Mouse (Mus musculus) thymus, postnatal 14 days (tissue): ENCODE measurements around the gene Smad5.

Experiments
- DNase-seq: peaks from one replicate; pipeline ENCODE4 v3.0.0; 2021

Smad5 gene

DNA sequence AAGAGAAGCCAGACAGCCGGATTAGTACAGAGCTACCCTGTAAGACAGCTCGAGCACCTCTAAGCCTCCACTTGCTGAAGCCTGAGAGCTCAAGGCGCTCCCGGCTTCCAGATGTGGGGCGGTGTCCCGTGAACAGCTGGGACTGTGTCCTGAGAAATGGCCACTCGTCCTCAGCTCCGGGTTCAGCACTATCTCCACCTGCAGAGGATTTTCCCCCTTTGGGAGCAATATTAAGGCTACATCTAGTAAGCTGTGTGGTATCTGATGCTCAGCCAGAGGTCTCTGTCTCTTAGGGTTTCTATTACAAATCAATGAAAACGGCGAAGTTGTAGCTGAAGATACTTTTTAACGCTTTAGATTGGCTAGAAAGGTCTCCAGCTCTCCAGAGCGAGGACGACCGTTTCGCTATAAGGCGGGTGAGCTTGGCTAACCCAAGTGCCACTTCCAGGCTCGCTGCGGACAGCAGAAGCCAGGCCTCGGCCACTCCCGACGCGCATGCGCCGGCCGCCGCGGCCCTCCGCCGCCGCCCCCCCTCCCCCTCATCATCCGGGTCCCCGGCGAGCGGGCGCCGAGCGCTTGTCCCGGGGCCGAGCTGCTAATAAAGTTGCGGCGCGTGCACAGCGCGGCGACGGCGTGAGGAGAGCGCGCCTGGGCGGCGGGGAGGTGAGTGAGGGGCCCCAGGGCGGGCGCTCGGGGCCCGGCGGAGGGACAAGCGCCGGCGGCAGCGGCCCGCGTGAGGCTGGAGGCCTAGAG is at the start of gene Smad5:
Gene Smad5 (plus strand): TSS at position 542 of the 753 bp plus-strand sequence.
- DNase-seq = peak; percentile 77

DNA sequence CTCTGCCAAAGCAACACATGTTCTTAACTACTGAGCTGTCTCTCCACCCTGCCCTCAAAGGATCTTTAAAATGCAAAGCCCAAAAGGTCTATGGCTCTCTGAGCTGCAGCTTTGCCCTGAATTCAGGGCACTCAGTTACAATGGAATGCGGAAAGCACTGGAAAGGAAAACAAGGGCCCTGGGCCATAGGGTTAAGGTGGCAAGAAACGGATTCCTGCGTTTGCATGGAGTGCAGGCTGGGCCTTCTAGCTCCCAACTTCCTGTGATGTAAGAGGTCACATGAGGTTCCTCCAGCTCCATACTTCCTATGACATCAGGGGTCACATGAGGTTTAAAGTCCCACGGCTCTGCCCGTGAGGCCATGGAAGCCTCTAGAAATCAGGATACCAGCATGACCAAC is 48.6 kb upstream of the Smad5 start:
- no peak for DNase-seq

DNA sequence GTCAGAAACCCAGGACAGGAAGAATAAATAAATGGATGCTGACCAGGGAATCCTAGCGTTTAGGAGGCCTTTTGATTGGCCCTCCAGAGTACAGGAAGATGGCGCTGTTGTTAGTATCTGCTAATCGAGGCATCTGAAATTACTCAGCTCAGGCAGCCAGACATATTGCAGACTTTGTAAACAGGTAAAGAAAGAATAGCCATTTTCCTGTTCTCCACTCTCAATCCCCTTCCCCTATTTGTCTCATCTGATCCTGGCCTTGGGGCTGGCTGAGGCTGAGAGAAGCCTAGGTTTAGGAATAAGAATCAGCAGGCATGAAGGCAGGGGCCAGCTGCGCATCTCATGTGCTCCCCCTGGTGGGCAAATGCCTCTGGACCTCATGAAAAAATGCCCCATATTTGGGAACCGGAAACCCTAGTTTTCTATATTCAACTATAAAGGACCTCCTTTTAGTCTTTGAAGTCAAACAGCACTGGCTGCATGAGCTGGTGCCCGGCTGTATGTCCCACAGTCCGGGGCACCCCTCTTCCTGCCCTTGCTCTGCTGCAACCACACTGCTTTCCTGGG is 44.8 kb upstream of the Smad5 start:
- DNase-seq = peak; percentile 84

DNA sequence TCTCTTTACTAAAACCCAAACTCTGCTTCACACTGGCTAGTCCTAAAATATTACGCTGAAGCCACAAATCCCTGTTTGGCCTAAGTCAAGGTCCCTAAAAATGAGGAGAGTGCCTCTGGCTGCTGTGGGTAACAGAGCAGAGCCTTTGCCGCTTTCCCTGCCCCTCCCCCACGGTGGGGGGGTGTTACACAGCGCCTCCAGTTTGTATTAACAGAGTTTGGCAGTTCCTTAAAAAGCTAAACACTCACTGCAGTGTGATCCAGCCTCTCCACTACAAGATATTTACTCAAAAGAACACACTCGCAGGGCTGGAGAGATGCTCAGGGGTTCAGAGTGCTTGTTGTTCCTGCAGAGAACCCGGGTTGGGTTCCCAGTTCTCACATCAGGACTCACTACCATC is 43.9 kb upstream of the Smad5 start:
- DNase-seq = no peak

DNA sequence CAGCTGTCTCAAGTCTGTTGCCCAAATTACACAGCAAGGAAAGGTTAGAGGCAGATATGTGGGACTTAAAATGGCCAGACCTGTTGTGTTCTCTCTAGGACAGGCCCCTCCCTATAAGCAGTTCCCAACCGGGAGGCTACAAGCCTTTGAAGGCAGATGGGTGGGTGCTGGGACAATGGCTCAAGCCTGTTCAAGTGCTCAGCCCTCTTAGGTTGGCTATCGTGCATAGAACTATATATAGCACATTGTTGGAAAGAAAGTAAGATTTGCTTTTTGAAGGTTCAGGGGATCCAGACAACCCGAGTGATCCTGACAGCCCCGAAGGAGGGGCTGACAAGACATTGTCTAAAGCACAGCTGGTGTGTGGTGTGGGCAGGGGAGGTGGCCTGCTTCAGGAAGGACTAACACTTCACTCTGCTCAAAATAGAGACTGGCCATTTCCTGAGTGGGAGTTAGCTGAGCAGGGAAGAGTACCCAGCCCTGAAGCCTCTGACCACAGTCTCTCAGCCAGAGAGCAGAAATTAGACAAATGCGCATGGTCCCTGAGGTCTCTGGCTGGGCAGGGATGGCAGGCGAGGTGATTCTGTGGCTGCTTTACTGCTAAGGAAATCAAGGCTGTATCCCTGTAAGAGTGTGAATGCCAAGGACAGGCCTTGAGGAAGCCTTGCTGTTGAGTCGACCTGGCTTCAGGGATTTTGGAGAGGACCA is 40.7 kb upstream of the Smad5 start:
- DNase-seq = no peak

DNA sequence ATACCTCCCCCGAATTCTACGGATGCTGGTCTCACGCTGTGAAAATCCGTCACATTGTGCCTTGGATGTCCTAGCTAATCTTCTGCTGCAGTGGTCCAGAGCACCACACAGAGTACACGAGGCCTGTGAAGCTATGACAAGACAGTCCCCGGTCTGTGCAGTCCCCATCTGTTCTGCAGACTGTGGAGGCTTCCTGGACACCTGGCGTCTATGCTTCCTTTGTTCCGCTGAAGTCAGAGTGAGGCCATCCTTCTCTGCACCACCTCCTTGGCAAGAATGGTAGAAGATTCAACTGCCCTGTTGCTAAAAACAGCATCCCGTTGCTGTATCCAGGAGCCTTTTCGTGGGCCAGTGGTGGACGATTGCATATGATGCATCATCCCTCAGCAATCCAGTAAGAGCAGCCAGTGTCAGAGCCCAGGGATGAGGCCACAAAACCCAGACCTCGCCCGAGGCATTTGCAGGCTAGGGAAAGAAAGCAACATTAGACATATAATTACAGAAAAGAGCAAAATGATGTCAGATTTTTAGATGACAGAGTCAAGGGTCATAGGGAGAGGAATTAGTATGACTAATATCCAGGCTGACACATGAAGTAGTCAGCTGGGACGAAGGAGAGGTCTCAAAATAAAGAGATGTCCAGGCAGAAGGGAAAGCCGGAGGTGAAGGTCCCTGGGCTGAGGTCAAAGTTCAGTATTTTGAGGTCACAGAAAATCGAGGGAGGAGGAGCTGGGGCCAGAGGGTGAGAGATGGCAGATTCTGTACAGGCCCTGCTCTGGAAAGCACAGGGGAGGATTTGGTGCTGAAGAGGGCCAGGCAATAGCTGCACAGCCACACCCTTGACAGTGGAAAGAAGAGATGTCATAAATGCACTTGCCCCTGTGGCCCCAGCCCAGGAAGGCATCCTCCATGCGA is 38.3 kb upstream of the Smad5 start:
- DNase-seq = peak; percentile 44

DNA sequence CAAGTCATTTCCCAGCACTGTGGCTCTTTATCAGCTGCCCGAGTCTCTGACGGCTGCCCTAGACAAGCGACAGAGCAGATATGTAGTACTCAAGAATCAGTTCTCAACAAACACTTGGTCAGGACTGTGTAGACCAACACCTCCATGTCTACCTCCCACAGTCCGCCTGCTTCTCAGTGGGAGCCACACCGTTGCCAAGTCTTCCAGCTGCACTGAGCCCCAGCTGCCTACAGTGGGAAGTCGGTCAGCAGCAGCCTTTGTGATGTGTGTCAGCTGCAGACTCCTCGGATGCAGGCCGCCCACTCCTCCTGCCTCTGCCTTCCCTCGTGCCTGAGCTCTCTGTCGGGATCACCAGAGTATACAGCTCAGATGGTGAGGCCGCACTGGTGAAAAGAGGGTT is 31.6 kb upstream of the Smad5 start:
- no peak for DNase-seq

DNA sequence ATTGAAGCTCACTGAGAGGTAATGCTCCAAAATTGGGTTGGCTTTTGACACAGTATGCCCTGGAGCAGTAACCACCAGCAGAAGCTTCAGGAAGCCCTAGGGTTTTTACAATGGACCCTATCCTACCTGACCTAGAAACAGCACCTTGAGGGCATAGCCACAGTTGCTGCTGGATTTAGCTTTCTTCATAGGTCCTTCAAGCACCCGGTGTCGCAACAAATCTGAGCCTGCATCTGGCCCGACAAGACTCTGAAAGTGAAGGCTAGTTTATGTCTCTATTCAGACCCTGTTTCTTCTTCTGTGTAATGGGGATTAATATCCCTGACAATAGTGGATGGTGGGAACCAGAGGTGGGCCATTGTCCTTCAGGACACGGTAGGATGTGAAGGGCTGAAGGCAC is 25.1 kb upstream of the Smad5 start:
- DNase-seq = no peak

DNA sequence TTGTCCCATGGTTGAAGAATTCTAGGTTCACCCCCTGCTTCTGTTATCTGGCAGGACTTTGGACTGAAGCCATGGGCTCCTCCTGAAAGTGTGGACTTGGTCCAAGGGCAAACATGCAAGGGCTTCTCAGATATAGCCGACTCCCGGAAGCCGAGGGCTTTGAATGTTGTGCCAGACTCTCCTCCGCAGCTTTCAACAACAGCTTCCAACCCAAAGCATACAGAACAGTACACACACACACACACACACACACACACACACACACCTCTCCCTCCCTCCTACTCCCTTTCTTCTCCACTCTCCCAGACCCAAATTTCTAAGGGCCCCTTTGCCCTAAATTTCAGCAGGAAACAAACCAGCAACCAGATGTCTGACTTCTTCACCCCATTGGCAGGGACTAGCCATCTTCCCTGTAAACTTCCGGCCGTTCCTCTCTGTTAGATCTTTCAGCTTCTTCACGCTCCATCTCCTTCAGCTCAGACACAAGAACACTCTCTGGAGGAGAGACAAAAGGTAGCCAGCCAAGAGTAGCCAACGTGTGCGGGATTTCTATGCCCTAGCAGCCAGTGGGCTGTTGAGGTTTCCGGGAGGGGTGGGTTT is 24.5 kb upstream of the Smad5 start:
- no peak for DNase-seq

DNA sequence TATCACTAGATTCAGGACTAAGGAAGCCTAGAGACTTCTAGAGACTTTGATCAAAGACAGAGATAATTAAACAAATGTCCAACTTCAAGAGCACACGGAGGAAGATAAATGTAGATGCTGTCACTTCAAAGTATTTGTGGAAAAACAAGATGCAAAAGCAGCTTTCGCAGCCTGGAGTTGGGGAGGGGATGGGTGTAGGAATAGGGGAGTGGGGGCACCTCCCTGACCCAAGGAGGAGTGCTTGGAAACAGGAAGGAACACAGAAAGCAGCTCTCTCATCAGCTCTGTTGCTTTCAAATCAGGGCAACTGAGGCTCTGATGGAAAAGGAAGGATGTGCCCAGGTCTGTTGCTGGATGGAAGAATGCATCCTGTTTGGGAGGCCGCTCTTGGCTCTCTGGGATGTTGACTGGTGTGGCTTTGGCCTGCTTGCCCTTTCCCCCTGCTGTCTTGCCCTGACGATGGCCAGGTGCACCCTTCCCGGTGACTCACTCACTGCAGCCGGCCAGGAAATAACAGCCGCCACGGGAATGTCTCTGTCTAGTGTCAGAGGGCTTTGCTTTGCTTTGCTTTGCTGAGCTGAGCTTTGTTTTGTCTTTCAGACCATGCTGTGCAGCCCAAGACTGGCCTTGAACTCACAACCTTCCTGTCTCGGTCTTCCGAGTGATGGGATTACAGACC is 23.8 kb upstream of the Smad5 start:
- DNase-seq = no peak

DNA sequence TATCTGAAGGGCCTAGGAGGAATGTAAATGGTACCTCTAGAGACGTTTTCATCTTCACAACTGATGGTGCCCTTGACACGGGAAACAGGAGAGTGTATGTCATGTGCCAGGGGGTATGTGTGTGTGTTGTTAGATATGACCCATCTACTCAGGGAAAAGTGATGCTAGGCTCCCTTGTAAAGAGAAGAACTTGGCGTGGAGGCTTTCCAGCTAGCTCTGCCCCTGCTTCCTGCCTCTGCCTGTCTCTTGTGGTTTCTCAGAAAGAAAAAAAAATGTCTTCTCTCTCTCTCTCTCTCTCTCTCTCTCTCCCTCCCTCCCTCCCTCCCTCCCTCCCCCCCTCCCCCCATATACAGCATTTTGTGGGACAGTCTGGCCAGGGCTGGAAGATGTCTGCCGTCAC is 20.9 kb upstream of the Smad5 start:
- DNase-seq = peak; percentile 42

DNA sequence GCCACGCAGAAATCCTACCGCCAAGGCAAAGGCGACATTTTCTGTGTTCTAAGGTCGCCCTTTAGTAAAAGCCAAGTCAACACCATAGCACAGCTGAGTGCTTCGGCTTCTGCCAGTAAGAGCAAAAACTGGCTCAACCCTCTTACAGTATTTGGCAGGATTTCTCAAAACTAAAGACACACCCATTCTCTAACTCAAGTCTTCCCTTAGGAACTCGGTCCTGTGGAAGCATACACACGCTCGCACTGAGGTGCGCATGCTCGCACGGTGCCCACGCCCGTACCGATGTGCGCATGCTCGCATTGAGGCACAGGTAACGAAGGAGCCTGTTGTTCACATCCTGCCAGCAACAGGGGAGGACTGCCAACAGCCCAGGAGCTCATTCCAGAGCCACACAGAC is 20.5 kb upstream of the Smad5 start:
- DNase-seq = peak; percentile 43

DNA sequence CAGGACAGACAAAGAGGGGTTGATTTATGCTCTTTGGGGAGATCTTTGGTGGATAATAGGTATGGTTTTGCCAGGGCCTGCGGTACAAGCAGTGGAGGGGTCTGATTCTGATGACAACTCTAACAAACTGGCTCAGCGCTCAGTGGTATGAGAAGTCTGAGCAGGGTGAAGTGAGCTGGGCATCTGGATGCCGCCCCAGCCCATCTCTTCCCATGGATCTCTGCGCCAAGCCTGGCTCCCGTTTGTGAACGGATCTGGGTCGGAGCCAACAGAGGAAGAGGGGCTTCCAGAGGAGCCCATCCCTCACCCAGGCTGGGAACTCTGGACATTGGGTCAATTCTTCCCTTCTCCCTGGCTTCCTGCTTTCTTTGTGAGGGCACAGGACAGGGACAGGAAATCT is 19.5 kb upstream of the Smad5 start:
- DNase-seq = no peak

DNA sequence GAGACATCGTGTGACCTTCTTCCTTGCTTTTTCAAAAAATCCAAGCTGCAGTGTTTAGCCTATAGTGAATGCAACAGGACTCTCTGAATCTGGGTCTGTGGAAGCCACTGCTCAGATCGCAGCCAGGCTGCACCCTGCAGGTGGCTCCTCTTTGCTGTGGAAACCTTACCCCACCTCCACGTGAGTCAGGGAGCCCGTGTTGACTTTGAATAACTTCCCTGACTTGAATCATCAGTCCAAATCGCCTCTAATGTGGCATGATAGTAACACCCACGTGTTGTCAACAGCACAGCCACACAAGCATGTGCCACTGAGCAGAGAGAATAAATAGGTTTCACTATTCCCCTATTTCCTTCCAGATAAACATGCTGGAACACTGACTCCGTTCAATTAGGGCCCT is 10.8 kb upstream of the Smad5 start:
- peak; percentile 49 for DNase-seq

DNA sequence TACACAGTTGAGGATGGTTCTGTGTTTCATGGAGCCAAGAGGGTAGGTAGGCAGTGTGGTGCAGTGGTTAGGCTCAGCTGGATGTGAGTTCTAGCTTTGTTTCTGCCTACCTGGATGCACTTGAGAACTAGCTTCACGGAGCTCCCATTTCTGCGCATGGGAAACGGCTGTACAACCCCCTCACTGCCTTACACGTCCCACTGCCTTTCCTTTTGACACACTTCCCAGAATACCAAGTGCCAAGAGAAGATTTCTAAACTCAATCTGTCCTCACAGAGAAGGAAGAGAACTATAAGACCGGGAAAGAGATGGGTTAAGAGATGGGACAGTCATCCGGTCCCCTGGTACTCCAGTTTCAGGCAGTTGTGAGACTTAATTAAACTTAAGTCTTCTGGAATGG is 10.2 kb upstream of the Smad5 start:
- DNase-seq = no peak

DNA sequence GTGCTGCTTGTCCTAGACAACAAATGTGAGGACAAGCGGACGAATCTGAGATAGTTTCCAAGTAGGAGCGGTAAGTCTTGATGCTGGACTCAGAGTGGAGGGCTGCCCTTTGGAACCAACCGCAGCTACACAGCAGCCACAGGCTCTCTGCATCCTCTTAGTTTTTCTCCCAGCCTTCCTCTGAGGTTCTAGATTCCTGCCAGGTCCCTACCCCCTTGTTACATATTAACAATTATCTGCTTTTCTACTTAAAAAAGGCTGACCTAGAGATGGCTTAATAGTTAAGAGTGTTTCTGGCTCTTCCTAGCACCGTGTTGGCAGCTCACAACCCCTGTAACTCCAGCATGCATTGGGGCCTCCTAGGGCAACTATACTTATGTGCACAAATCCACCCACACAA is 7.1 kb upstream of the Smad5 start:
- no peak for DNase-seq

DNA sequence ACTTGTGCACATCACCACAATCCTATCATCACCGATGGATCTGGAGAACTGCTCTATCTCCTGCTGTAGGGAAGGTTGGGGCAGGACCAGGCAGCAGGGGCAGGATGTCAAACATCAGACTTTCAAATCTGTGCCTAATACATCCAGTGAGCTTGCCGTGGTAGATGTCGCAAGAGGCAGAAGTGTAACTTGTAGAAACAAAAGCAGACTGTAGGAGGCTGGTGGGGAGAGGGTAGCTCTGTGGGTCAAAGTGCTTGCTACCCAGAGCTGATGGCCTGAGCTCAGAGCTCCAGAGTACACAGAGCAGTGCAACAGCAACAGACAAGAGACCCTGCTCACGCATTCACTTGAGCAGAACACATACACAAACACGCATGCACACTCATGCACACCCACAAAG is 6.1 kb upstream of the Smad5 start:
- DNase-seq = no peak

DNA sequence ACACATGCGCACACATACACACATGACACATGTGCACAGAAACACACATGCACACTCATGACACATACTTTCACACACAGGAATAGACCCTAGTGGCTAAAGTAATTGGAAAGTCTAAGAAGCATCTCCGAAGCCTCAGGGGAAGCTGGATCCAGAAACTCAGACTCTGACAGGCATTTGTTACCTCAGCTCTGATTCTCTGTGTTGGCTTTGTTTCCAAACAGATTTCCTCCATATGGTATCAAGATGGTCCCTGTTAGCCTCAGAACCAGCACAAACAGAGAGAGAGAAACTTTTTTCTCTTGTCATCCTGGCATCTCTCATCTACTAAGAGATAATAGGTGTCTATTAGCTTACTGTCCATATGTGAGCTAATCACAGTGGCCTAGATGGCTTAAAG is 5.6 kb upstream of the Smad5 start:
- no peak for DNase-seq

DNA sequence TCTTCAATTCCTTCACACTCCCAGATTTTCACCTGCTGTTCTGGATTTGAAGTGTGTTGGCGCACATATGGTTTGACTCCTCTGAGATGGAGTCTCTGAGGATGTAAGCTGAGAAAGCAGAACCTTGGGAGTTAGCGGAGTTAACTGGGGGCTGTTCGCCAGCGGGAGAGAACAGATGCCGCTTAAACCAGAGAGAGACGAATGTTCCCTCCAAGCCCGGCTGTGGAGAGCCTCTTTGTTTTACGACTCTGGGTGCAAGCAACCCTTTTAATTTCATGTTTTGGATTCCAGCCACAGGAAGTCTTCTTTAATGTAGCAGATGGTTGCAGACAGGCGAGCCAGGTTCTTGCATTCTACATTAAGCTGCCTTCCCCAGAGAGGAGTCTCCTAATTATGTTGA is 4.4 kb upstream of the Smad5 start:
- DNase-seq = peak; percentile 27

DNA sequence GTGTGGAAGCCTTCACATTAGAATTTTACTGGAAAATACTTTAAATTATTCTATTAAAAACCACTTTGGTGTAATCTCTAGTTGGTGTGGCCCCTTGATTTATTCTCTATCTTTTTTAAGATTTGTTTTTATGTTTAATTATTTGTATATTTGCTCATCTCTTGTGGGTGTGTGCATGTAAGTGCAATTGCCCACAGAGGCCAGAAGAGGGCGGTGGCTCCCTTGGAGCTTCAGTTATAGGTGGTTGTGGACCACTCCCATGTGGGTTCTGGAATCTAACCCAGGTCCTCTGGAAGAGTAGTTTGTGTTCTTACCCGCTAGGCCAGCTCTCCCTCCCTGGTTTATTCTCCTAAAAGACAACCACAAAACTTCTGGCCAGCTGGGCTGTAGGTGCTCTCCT is 3.4 kb upstream of the Smad5 start:
- DNase-seq = no peak

DNA sequence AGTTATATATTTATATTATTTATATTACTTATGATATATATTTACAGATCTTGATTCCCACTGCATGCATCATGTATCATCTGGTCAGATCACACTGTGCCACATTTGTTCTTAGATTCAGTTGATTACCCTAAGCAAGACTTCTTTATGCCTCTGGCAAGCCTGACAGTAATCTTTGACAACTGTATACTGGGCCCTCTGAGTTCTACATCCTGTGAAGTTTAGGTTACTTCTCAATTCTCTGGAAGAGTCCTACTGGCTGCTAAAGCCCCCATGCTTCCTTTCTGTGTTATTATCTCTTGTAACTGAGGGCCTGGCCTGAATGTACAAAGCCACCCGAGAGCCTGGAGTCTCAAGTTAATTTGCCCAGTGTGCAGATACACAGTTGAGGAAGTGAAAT is 1.8 kb upstream of the Smad5 start:
- no peak for DNase-seq

DNA sequence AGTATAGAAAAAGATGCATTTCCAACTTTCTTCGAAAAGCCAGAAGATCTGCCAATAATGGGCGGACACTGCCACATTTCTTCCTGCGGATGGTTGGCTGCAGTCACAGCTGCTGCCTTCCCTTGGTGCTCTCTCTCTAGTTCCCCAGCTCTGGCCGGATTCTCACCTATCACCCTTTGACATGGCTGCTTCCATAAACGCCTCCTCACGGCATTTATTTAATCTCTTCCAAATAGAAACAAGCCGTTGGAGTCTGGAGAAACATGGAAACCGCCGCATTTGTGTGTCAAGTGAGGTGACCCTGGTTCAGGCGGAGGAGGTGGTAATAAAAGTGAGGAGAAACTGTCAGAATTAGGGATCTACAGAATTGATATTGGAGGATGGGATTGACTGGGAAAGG is 886 bp upstream of the Smad5 start:
- DNase-seq = no peak
